Mouse (Mus musculus) hindbrain, embryonic 12.5 days (tissue): ENCODE measurements at regions not wholly inside any gene's neighbourhood (a gene's known extent, or its start where the extent isn't known, plus 50 kb on each side); places are given as distances from the start of the nearest gene placed in this dataset.

ENCODE experiments used
- ATAC-seq: fragments of 200-750 bp; cut with Nextera tagmentation; 2 replicates; pipeline ENCODE4 v1.8.0; 2017; ENCODE audit warnings: moderate TSS enrichment; ENCODE audit not compliant: low FRiP score
- H3K27ac ChIP-seq: fragments of 300-500 bp; sonication (generic); 2 replicates; pipeline ENCODE4 v1.5.1; 2016; ENCODE audit warnings: mild to moderate bottlenecking
- H3K27me3 ChIP-seq: fragments of 300-500 bp; sonication (generic); 2 replicates; pipeline ENCODE4 v1.6.1; 2016; ENCODE audit warnings: mild to moderate bottlenecking
- H3K36me3 ChIP-seq: fragments of 300-500 bp; sonication (generic); 2 replicates; pipeline ENCODE4 v1.6.1; 2016; ENCODE audit warnings: mild to moderate bottlenecking
- H3K4me1 ChIP-seq: fragments of 300-500 bp; sonication (generic); 2 replicates; pipeline ENCODE4 v1.6.1; 2016
- H3K4me2 ChIP-seq: fragments of 300-500 bp; sonication (generic); replicated peaks from 2 replicates; pipeline ENCODE4 v1.6.1; 2016; ENCODE audit warnings: mild to moderate bottlenecking
- H3K4me3 ChIP-seq: fragments of 300-500 bp; sonication (generic); 2 replicates; pipeline ENCODE4 v1.5.1; 2016; ENCODE audit warnings: mild to moderate bottlenecking
- H3K9ac ChIP-seq: fragments of 300-500 bp; sonication (generic); 2 replicates; pipeline ENCODE4 v1.6.1; 2016; ENCODE audit warnings: mild to moderate bottlenecking, moderate library complexity
- H3K9me3 ChIP-seq: fragments of 300-500 bp; sonication (generic); replicated peaks from 2 replicates; pipeline ENCODE4 v1.6.1; 2016; ENCODE audit warnings: mild to moderate bottlenecking
- WGBS: fragments of 180-500 bp; shearing (Covaris S2); methylation state at CpG from one replicate; pipeline ENCODE4 v1.1.7; 2016; 5-methylcytosine and 5-hydroxymethylcytosine counted together

DNA sequence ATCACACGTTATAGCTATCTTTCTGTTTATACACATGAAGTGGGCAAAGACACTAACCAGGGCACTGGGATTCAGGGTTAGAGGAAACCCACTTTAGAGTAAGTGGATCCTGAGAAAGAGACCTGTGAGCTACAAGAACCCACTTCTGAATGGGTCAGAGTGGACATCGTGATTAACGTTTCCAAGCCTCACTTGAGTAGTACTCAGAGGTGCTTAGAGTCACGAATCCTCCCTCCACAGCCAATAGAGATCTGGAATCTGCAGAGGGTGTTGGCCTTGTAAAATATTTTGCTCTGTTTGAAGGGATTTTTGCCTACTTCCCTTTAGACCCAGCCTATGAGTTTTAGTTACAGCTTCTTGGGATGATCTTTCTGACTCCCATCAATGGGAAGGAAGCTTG, 384.4 kb upstream of the Gm10131 start:
- Histone ChIP-seq H3K9ac (no peak overlapping the region), H3K9me3 (no peaks in the 10 kb centered on the region), H3K4me3 (no peak overlapping the region), H3K27me3 (no peaks in the 10 kb centered on the region), H3K27ac (no peak overlapping the region), H3K4me1 (no peaks in the 10 kb centered on the region), H3K4me2 (no peak overlapping the region), H3K36me3 (no peaks in the 10 kb centered on the region)
- ATAC-seq = no peak
- WGBS = 88% methylated on average over 4 of the region's 4 CpGs

DNA sequence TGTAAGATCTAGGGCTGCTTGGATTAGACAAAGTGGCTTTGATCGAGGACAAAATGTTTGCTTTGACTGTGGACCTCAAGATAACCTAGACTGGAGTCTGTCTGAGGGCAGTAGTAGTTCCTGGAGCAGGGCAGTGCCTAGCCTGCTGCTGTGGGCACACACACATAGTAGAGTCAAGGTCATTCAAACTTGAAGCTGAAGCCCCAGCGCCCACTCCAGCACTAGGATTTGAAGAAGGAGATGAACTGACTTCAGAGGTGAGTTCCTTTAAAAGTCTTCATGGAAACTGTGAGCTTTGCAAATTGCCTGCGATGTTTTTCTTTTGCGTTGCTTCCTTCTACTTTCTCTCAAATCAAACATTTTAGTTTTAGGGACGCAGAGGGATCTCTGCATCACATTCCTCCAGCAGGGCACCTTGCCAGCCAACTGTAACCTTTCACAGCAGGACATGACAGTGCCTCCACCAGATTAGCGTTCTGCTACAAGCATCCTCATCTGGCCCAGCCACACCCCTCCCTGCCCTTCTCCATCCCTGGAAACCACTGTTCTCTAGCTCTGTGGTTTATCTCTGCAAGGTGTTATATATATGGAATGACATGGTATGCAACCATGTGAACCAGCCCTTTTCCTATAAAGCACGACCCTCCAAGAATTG, 377.3 kb upstream of the Gm10131 start:
- H3K4me3 ChIP-seq = no peak overlapping the region
- H3K27ac ChIP-seq = no peak overlapping the region
- WGBS = 65% methylated on average over 7 of the region's 7 CpGs
- no peak for ATAC-seq
- no peaks in the 10 kb centered on the region for H3K9me3 ChIP-seq
- H3K4me2 ChIP-seq = no peak overlapping the region
- no peak overlapping the region for H3K9ac ChIP-seq
- H3K27me3 ChIP-seq = no peaks in the 10 kb centered on the region
- H3K4me1 ChIP-seq = peaks cover 7% of the 10 kb centered on the region
- no peaks in the 10 kb centered on the region for H3K36me3 ChIP-seq

DNA sequence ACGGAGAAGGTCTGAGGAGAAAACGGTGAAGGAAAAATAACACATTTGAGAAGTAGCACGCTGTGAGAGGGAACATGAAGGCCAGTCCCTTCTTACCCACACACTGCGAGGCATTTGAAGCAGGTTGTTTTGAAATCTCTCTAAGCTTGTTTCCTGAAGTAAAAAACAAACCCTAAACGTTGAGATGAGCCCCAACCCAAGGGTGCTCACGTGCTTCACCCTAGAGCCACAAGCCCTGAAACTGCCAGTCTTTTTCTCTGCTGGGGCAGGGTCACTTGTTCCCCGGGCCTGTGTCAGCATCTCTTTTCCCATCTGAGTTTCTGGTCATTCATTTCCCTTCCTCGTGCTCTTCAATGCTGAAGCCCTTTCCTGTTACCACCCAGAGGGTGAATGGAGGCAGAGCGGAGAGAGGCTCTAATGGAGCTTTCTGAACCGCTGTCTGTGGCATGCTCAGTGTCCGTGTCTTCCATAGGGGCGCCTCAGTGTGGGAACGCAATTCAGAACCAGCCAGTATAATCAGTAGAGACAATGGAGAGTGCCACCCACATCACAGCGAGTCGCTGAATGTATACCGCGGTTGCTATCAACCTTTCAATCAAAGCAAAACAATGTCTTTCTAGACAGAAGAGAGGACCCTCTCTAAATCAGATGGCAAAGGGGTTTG, 375.0 kb upstream of the Gm10131 start:
- H3K4me1 ChIP-seq = peaks cover 7% of the 10 kb centered on the region
- no peaks in the 10 kb centered on the region for H3K27me3 ChIP-seq
- ATAC-seq = peak; percentile 71
- peak overlapping the region; percentile 21; the same call in 1 of the 2 replicates for H3K4me2 ChIP-seq
- H3K4me3 ChIP-seq = no peak overlapping the region
- WGBS = 47% methylated on average over 17 of the region's 17 CpGs
- H3K9me3 ChIP-seq = no peaks in the 10 kb centered on the region
- H3K9ac ChIP-seq = no peak overlapping the region; the same call in 1 of the 2 replicates
- H3K36me3 ChIP-seq = no peaks in the 10 kb centered on the region
- H3K27ac ChIP-seq = peak overlapping the region; percentile 23; the same call in 1 of the 2 replicates

DNA sequence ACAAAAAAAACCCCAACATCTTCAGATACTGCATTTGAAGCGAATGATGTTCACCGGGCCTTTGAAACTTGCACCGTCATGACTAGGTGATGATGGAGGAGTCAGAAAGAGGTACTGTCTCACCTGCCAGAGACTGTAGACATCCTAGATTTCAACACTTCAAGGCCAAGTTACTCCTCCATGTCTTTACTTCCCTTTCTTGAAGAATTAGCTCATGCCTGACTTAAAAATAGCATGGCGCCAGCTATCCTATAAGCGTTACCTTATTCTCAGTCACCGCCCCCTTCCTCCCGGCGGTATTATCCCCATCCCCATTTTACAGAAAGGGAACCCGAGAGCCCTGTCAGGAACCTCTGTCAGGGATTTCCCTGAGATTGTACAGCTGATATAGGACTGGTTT, 374.4 kb upstream of the Gm10131 start:
- no peak overlapping the region for H3K4me2 ChIP-seq
- peaks cover 7% of the 10 kb centered on the region for H3K4me1 ChIP-seq
- WGBS = 93% methylated on average over 9 of the region's 9 CpGs
- no peak for ATAC-seq
- H3K36me3 ChIP-seq = no peaks in the 10 kb centered on the region
- no peak overlapping the region for H3K9ac ChIP-seq
- no peaks in the 10 kb centered on the region for H3K27me3 ChIP-seq
- H3K9me3 ChIP-seq = no peaks in the 10 kb centered on the region
- H3K4me3 ChIP-seq = no peak overlapping the region
- no peak overlapping the region for H3K27ac ChIP-seq

DNA sequence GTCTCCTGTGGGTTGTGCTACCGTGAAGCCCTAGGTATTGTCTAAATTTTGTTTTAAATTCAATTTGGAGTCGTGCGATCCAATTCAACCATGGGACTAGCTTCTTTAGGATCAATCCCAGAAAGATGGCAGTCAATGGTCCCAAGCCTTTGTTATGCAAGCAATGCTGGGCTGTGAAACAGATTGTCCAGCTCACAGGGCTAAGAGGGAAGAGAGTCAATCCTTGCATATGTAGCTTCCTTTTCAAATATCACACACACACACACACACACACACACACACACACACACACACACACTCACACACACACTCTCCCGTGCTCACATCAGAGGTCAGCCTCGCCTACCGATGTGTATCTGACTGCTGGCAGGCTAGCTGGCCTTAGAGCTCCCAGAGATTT, 373.8 kb upstream of the Gm10131 start:
- Histone ChIP-seq H3K36me3 (no peaks in the 10 kb centered on the region), H3K27ac (no peak overlapping the region), H3K4me1 (peaks cover 7% of the 10 kb centered on the region), H3K4me2 (no peak overlapping the region), H3K27me3 (no peaks in the 10 kb centered on the region), H3K9ac (no peak overlapping the region), H3K9me3 (no peaks in the 10 kb centered on the region), H3K4me3 (no peak overlapping the region)
- ATAC-seq = no peak
- WGBS = 80% methylated on average over 5 of the region's 6 CpGs

DNA sequence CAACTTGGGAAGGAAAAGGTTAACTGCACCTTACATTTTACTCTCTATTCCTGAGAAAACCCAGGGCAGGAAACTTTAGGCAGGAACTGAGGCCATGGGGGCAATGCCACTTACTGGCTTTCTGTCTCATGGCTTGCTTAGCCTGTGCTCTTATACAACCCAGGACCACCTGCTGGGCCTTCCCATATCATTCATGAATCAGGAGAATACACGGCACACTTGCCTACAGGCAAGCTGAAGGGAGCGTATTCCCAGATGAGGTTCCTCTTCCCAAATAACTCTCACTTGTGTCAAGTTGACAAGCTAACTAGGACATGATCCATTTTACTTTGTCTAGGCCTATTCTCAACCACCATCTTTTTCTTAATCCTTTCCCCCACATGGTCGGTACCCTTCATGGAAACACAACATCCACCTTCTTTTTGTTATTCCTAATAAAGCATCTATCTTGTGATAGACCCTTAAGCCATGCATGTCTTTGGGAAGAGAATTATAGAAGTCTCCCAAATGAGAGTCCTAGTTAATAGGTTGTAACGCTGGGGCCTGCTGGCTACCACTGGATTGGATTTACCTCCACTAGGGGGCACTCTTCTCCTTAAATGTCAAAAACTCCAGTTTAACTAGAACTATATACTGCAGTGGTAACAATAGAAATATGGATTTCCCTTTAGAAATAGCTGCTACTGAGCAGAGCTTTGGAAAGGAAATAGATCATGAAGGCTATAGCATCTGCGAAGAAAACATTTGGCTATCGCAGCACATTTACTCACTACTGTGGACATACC, 373.2 kb upstream of the Gm10131 start:
- no peak for ATAC-seq
- Histone ChIP-seq H3K27ac (no peak overlapping the region), H3K4me3 (no peak overlapping the region), H3K36me3 (no peaks in the 10 kb centered on the region), H3K9ac (no peak overlapping the region), H3K27me3 (no peaks in the 10 kb centered on the region), H3K4me1 (peaks cover 7% of the 10 kb centered on the region), H3K9me3 (no peaks in the 10 kb centered on the region), H3K4me2 (no peak overlapping the region)
- WGBS = 67% methylated on average over 6 of the region's 6 CpGs

DNA sequence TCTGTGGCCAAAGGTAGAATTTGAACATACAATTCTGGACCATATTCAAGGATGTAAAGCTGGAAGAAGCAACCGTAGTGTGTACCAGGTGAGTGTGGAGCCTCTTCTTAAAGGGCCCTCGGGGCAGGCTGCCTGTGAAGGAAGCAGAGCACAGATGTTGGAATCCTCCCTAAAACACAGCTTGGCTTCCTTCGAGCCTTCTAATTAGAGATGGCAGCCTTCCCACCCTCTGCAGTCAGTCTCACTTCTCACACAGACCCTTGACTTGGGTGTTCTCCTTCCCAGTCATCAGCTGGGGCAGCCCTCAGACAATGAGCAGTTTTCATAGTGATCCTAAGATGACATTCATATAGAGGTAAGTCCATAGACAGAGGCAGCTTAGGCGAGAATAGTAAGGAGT, 371.7 kb upstream of the Gm10131 start:
- H3K36me3 ChIP-seq = no peaks in the 10 kb centered on the region
- H3K9me3 ChIP-seq = no peaks in the 10 kb centered on the region
- no peak overlapping the region for H3K9ac ChIP-seq
- 76% methylated on average over 4 of the region's 4 CpGs for whole genome bisulfite sequencing
- H3K27ac ChIP-seq = no peak overlapping the region
- no peak overlapping the region for H3K4me3 ChIP-seq
- no peak overlapping the region for H3K4me2 ChIP-seq
- H3K4me1 ChIP-seq = peaks cover 7% of the 10 kb centered on the region
- ATAC-seq = no peak
- no peaks in the 10 kb centered on the region for H3K27me3 ChIP-seq

DNA sequence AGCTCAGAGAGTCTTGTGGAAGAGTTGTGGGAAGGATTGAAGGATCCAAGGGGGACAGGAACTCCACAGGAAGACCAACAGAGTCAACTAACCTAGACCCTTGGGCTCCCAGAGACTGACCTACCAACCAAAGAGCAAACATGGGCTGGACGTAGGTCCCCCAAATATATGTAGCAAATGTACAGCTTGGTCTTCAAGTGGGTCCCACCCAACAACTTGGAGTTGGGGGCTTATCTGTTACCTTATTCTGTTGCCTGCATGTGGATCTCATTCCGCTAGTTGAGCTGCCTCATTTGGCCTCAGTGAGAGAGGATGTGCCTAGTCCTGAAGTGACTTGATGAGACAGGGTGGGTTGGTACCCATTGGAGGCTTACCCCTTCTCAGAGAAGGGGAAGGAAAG, 371.1 kb upstream of the Gm10131 start:
- ATAC-seq = no peak
- 98% methylated on average over 2 of the region's 2 CpGs for WGBS
- H3K9ac ChIP-seq = no peak overlapping the region
- no peak overlapping the region for H3K4me2 ChIP-seq
- H3K9me3 ChIP-seq = no peaks in the 10 kb centered on the region
- no peak overlapping the region for H3K4me3 ChIP-seq
- H3K27ac ChIP-seq = no peak overlapping the region
- no peaks in the 10 kb centered on the region for H3K36me3 ChIP-seq
- H3K27me3 ChIP-seq = no peaks in the 10 kb centered on the region
- peaks cover 7% of the 10 kb centered on the region for H3K4me1 ChIP-seq

DNA sequence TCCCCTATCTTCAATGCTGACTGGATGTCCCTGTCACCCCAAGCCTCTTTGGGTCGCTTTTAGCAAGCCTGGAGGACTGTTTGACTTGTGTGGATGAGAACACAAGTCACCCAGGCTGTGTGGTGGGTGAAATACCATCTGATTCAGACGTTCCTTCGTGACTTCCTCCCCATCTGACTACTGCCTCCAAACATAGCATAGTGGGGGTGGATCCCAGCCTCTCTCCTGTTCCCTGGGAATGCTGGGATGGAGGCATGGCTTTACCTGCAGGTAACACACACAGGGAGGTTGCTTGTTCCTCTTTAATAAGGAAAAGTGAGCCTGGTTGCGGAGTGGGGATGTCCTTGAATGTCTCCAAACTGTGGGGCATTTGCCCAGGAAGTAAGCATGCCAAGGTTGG, 369.0 kb upstream of the Gm10131 start:
- no peaks in the 10 kb centered on the region for H3K9me3 ChIP-seq
- no peak overlapping the region for H3K4me2 ChIP-seq
- H3K36me3 ChIP-seq = no peaks in the 10 kb centered on the region
- no peak overlapping the region for H3K4me3 ChIP-seq
- ATAC-seq = no peak
- H3K27me3 ChIP-seq = no peaks in the 10 kb centered on the region
- no peak overlapping the region for H3K9ac ChIP-seq
- no peaks in the 10 kb centered on the region for H3K4me1 ChIP-seq
- WGBS = 73% methylated on average over 4 of the region's 4 CpGs
- H3K27ac ChIP-seq = no peak overlapping the region

DNA sequence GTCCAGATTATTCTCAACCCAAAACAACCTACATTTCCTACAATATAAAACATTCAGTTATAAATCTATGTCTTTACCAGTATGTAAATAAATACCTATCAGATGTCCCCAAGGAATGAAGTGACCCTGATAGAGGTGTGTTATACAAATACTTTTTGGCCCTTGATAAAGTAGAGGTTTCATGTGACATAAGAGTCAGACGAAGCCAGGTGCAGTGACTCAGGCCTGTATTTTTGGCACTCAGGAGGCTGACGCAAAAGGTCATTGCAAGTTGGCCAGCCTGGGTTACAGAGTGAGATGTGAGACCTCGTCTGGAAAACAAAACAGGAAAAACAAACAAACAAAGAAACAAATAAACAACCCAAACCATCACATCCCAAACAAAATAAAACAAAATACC, 367.4 kb upstream of the Gm10131 start:
- H3K4me3 ChIP-seq = no peak overlapping the region
- 79% methylated on average over 3 of the region's 3 CpGs for WGBS
- H3K9ac ChIP-seq = no peak overlapping the region
- H3K9me3 ChIP-seq = no peaks in the 10 kb centered on the region
- no peak for ATAC-seq
- no peaks in the 10 kb centered on the region for H3K27me3 ChIP-seq
- peaks cover under 1% of the 10 kb centered on the region; the same call in 1 of the 2 replicates for H3K4me1 ChIP-seq
- no peak overlapping the region for H3K4me2 ChIP-seq
- H3K36me3 ChIP-seq = no peaks in the 10 kb centered on the region
- no peak overlapping the region for H3K27ac ChIP-seq

DNA sequence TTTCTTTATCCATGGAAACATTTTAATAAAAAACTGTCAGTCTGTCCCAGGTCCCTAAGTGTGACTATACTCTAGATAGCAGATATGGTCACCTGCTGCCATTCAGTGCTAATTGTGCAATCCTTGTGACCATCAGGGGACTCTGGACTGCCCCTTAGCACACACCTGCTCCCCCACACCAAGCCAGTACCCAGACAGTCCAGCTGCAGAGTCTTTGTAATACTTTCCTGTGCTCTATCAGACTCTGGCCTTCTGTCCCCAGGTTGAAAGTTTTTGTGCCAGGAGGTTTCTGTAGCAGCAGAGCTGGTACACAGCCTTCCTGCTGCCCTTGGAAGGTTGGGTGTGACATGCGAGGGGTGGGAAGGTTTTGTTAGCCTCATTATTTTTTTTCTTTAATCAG, 366.9 kb upstream of the Gm10131 start:
- H3K4me3 ChIP-seq = no peak overlapping the region
- no peaks in the 10 kb centered on the region for H3K9me3 ChIP-seq
- no peak overlapping the region for H3K4me2 ChIP-seq
- no peaks in the 10 kb centered on the region for H3K27me3 ChIP-seq
- peaks cover 5% of the 10 kb centered on the region; the same call in 1 of the 2 replicates for H3K4me1 ChIP-seq
- no peak overlapping the region for H3K27ac ChIP-seq
- 94% methylated on average over 1 of the region's 1 CpGs for WGBS
- H3K9ac ChIP-seq = no peak overlapping the region
- H3K36me3 ChIP-seq = no peaks in the 10 kb centered on the region
- ATAC-seq = no peak

DNA sequence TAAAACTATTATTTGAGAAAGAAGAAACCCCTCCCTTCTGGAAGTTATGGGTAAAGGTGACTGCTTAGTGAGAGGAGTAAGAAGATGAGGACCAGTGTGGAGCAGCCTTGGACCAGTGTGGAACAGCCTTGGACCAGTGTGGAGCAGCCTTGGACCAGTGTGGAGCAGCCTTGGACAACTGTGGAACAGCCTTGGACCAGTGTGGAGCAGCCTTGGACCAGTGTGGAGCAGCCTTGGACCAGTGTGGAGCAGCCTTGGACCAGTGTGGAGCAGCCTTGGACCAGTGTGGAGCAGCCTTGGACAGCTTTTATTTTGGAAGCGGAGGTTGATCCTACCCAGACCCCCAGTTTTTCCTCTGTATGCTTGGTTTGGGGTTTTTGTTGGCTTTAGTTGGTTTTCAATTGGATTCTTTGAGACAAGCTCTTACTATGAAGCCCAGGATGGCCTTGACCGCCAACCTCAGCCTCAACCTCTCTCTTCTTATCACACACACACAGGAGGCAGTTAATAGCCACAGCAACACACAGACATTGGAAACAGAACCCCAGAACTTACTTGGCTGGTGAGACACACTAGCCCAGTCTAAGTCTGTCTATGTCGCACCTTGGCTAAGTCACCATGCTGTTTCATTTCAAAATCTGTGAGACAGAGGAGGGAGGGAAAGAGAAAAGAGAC, 364.7 kb upstream of the Gm10131 start:
- Histone ChIP-seq H3K9ac (no peak overlapping the region), H3K4me1 (peaks cover 15% of the 10 kb centered on the region), H3K27ac (no peak overlapping the region), H3K4me2 (no peak overlapping the region), H3K36me3 (no peaks in the 10 kb centered on the region), H3K4me3 (no peak overlapping the region), H3K27me3 (no peaks in the 10 kb centered on the region; the same call in 1 of the 2 replicates), H3K9me3 (no peaks in the 10 kb centered on the region)
- 98% methylated on average over 3 of the region's 3 CpGs for WGBS
- ATAC-seq = no peak
